Mouse (Mus musculus): ENCODE measurements at regions not wholly inside any gene's neighbourhood (a gene's known extent, or its start where the extent isn't known, plus 50 kb on each side); places are given as distances from the start of the nearest gene placed in this dataset.

- TF ChIP-seq POLR2A (IDR thresholded peaks at IDR 0.05; ENCODE audit: low read depth, low read length) (no peak), CTCF (IDR thresholded peaks at IDR 0.05; ENCODE audit: borderline replicate concordance, insufficient read depth, low read length) (no peak)
- H3K4me3 ChIP-seq (ENCODE audit: insufficient read depth, low read length) = no peak overlapping the region
- H3K27ac ChIP-seq (ENCODE audit: insufficient read depth, low read length) = no peak overlapping the region
- H3K4me1 ChIP-seq (ENCODE audit: control insufficient read depth, insufficient read depth, low read length) = no peaks in the 10 kb centered on the region
Observed at GRCm38 (mm10) chr14:98887588-98887987, 106.5 kb downstream of the Rpl36a-ps1 start.

- TF ChIP-seq POLR2A (IDR thresholded peaks at IDR 0.05; ENCODE audit: low read depth, low read length) = no peak
- no peak for TF ChIP-seq CTCF (IDR thresholded peaks at IDR 0.05; ENCODE audit: borderline replicate concordance, insufficient read depth, low read length)
- Histone ChIP-seq H3K27ac (ENCODE audit: insufficient read depth, low read length) (no peak overlapping the region), H3K4me3 (ENCODE audit: insufficient read depth, low read length) (no peak overlapping the region)
Observed at GRCm38 (mm10) chr14:98886982-98887381, 107.1 kb downstream of the Rpl36a-ps1 start.

GRCm38 (mm10) chr14:98882586-98882985 is 111.5 kb downstream of the Rpl36a-ps1 start:
- Histone ChIP-seq H3K27ac (ENCODE audit: insufficient read depth, low read length) (no peak overlapping the region), H3K4me3 (ENCODE audit: insufficient read depth, low read length) (no peak overlapping the region), H3K4me1 (ENCODE audit: control insufficient read depth, insufficient read depth, low read length) (no peaks in the 10 kb centered on the region)
- TF ChIP-seq CTCF (IDR thresholded peaks at IDR 0.05; ENCODE audit: borderline replicate concordance, insufficient read depth, low read length) (no peak), POLR2A (IDR thresholded peaks at IDR 0.05; ENCODE audit: low read depth, low read length) (no peak)

More at GRCm38 (mm10) chr14:98886982-98887381, 107.1 kb downstream of the Rpl36a-ps1 start:
- no peaks in the 10 kb centered on the region for H3K4me1 ChIP-seq (ENCODE audit: control insufficient read depth, insufficient read depth, low read length)

- TF ChIP-seq POLR2A (IDR thresholded peaks at IDR 0.05; ENCODE audit: low read depth, low read length) = no peak
- TF ChIP-seq CTCF (IDR thresholded peaks at IDR 0.05; ENCODE audit: borderline replicate concordance, insufficient read depth, low read length) = no peak
- Histone ChIP-seq H3K27ac (ENCODE audit: insufficient read depth, low read length) (no peak overlapping the region), H3K4me1 (ENCODE audit: control insufficient read depth, insufficient read depth, low read length) (no peaks in the 10 kb centered on the region), H3K4me3 (ENCODE audit: insufficient read depth, low read length) (no peak overlapping the region)
Observed at GRCm38 (mm10) chr14:98877956-98878355, 116.2 kb downstream of the Rpl36a-ps1 start.

- TF ChIP-seq CTCF (IDR thresholded peaks at IDR 0.05; ENCODE audit: borderline replicate concordance, insufficient read depth, low read length) (no peak), POLR2A (IDR thresholded peaks at IDR 0.05; ENCODE audit: low read depth, low read length) (no peak)
- H3K4me1 ChIP-seq (ENCODE audit: control insufficient read depth, insufficient read depth, low read length) = no peaks in the 10 kb centered on the region
- H3K4me3 ChIP-seq (ENCODE audit: insufficient read depth, low read length) = no peak overlapping the region
- H3K27ac ChIP-seq (ENCODE audit: insufficient read depth, low read length) = no peak overlapping the region
Observed at GRCm38 (mm10) chr14:98873446-98873845, 120.7 kb downstream of the Rpl36a-ps1 start.

- no peak for TF ChIP-seq POLR2A (IDR thresholded peaks at IDR 0.05; ENCODE audit: low read depth, low read length)
- no peak for TF ChIP-seq CTCF (IDR thresholded peaks at IDR 0.05; ENCODE audit: borderline replicate concordance, insufficient read depth, low read length)
- H3K4me3 ChIP-seq (ENCODE audit: insufficient read depth, low read length) = no peak overlapping the region
- H3K4me1 ChIP-seq (ENCODE audit: control insufficient read depth, insufficient read depth, low read length) = no peaks in the 10 kb centered on the region
- no peak overlapping the region for H3K27ac ChIP-seq (ENCODE audit: insufficient read depth, low read length)
Observed at GRCm38 (mm10) chr14:98869888-98870287, 124.2 kb downstream of the Rpl36a-ps1 start.

GRCm38 (mm10) chr14:98866880-98867279 is 127.2 kb downstream of the Rpl36a-ps1 start:
- TF ChIP-seq POLR2A (IDR thresholded peaks at IDR 0.05; ENCODE audit: low read depth, low read length) (no peak), CTCF (IDR thresholded peaks at IDR 0.05; ENCODE audit: borderline replicate concordance, insufficient read depth, low read length) (no peak)
- H3K27ac ChIP-seq (ENCODE audit: insufficient read depth, low read length) = no peak overlapping the region
- no peaks in the 10 kb centered on the region for H3K4me1 ChIP-seq (ENCODE audit: control insufficient read depth, insufficient read depth, low read length)
- no peak overlapping the region for H3K4me3 ChIP-seq (ENCODE audit: insufficient read depth, low read length)

- TF ChIP-seq POLR2A (IDR thresholded peaks at IDR 0.05; ENCODE audit: low read depth, low read length) = no peak
Observed at GRCm38 (mm10) chr14:98864001-98864400, 130.1 kb downstream of the Rpl36a-ps1 start.

GRCm38 (mm10) chr14:98863598-98863997 is 130.5 kb downstream of the Rpl36a-ps1 start:
- H3K27ac ChIP-seq (ENCODE audit: insufficient read depth, low read length) = no peak overlapping the region
- no peaks in the 10 kb centered on the region for H3K4me1 ChIP-seq (ENCODE audit: control insufficient read depth, insufficient read depth, low read length)
- no peak for TF ChIP-seq POLR2A (IDR thresholded peaks at IDR 0.05; ENCODE audit: low read depth, low read length)
- no peak for TF ChIP-seq CTCF (IDR thresholded peaks at IDR 0.05; ENCODE audit: borderline replicate concordance, insufficient read depth, low read length)
- H3K4me3 ChIP-seq (ENCODE audit: insufficient read depth, low read length) = no peak overlapping the region

More at GRCm38 (mm10) chr14:98864001-98864400, 130.1 kb downstream of the Rpl36a-ps1 start:
- H3K4me1 ChIP-seq (ENCODE audit: control insufficient read depth, insufficient read depth, low read length) = no peaks in the 10 kb centered on the region
- no peak overlapping the region for H3K27ac ChIP-seq (ENCODE audit: insufficient read depth, low read length)
- no peak overlapping the region for H3K4me3 ChIP-seq (ENCODE audit: insufficient read depth, low read length)

- Histone ChIP-seq H3K27ac (ENCODE audit: insufficient read depth, low read length) (no peak overlapping the region), H3K4me3 (ENCODE audit: insufficient read depth, low read length) (no peak overlapping the region), H3K4me1 (ENCODE audit: control insufficient read depth, insufficient read depth, low read length) (no peaks in the 10 kb centered on the region)
- no peak for TF ChIP-seq POLR2A (IDR thresholded peaks at IDR 0.05; ENCODE audit: low read depth, low read length)
- TF ChIP-seq CTCF (IDR thresholded peaks at IDR 0.05; ENCODE audit: borderline replicate concordance, insufficient read depth, low read length) = no peak
Observed at GRCm38 (mm10) chr14:98862095-98862735, 131.9 kb downstream of the Rpl36a-ps1 start.
